Mouse (Mus musculus) limb, embryonic 11.5 days (tissue): ENCODE measurements at regions not wholly inside any gene's neighbourhood (a gene's known extent, or its start where the extent isn't known, plus 50 kb on each side); places are given as distances from the start of the nearest gene placed in this dataset.

ENCODE experiments used
- ATAC-seq: fragments of 200-750 bp; cut with Nextera tagmentation; 2 replicates; pipeline ENCODE4 v1.8.0; 2017; ENCODE audit warnings: low read depth; ENCODE audit not compliant: insufficient number of reproducible peaks, low FRiP score, low TSS enrichment
- DNase-seq: peaks from one replicate; pipeline ENCODE4 v3.0.0-alpha.2; 2015; ENCODE audit warnings: low spot score
- H3K27ac ChIP-seq: fragments of 300-500 bp; sonication (generic); replicated peaks from 2 replicates; pipeline ENCODE4 v1.5.1; 2014; ENCODE audit warnings: low read depth, mild to moderate bottlenecking, low read length
- H3K27me3 ChIP-seq: fragments of 300-500 bp; sonication (generic); 2 replicates; pipeline ENCODE4 v1.6.1; 2014; ENCODE audit warnings: mild to moderate bottlenecking, low read length, mixed read lengths; ENCODE audit not compliant: control insufficient read depth, insufficient read depth
- H3K36me3 ChIP-seq: fragments of 300-500 bp; sonication (generic); 2 replicates; pipeline ENCODE4 v1.6.1; 2014; ENCODE audit warnings: mild to moderate bottlenecking, low read length, moderate library complexity, mixed read lengths; ENCODE audit not compliant: control insufficient read depth, insufficient read depth
- H3K4me1 ChIP-seq: fragments of 300-500 bp; sonication (generic); 2 replicates; pipeline ENCODE4 v1.6.1; 2014; ENCODE audit warnings: low read length, mixed read lengths; ENCODE audit not compliant: control insufficient read depth, insufficient read depth
- H3K4me2 ChIP-seq: fragments of 300-500 bp; sonication (generic); 2 replicates; pipeline ENCODE4 v1.6.1; 2014; ENCODE audit warnings: low read depth, mild to moderate bottlenecking, moderate library complexity; ENCODE audit not compliant: severe bottlenecking
- H3K4me3 ChIP-seq: fragments of 300-500 bp; sonication (generic); 2 replicates; pipeline ENCODE4 v1.5.1; 2014; ENCODE audit warnings: low read depth, low read length
- H3K9ac ChIP-seq: fragments of 300-500 bp; sonication (generic); 2 replicates; pipeline ENCODE4 v1.6.1; 2014; ENCODE audit warnings: mild to moderate bottlenecking, low read length
- H3K9me3 ChIP-seq: fragments of 300-500 bp; sonication (generic); 2 replicates; pipeline ENCODE4 v1.6.1; 2016; ENCODE audit warnings: low read length; ENCODE audit not compliant: control insufficient read depth
- WGBS: fragments of 180-500 bp; shearing (Covaris S2); extraction: QIAGEN DNeasy Blood & Tissue Kit; methylation state at CpG from one replicate; pipeline ENCODE4 v1.1.7; 2014; 5-methylcytosine and 5-hydroxymethylcytosine counted together

DNA sequence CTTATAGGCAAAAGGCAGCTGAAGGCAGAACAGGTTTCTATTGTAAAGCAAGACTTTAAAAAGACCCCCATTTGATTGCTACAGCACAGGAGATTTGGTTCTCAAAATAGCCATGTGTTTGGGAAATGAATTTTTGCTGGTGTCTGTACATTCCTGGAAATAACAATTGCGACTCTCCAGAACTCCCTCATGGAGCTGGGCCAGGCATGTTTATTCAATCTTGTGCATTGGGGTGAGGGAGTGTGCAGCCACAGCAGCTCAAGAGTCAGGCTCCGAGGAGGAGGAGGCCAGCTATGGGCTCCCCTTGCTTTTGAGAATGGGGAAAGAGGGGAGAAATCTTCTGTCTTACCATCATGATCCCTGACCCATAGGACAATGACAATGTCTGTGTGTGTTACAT, 51.9 kb upstream of the Habp2 start:
- Histone ChIP-seq H3K27me3 (no peaks in the 10 kb centered on the region), H3K36me3 (no peaks in the 10 kb centered on the region), H3K4me1 (0 out of 2 replicates have a peak, but pooled peaks cover 2% of the 10 kb centered on the region), H3K4me2 (no peak overlapping the region), H3K4me3 (no peak overlapping the region), H3K27ac (no peak overlapping the region), H3K9me3 (no peaks in the 10 kb centered on the region; the same call in 1 of the 2 replicates), H3K9ac (no peak overlapping the region)
- WGBS: 62% methylated on average over 2 of the region's 2 CpGs
- no peak for DNase-seq
- ATAC-seq: no peak
